Mouse (Mus musculus) bone marrow, adult 2 months (tissue): ENCODE measurements at regions not wholly inside any gene's neighbourhood (a gene's known extent, or its start where the extent isn't known, plus 50 kb on each side); places are given as distances from the start of the nearest gene placed in this dataset.

Experiments
- H3K27ac ChIP-seq: fragments of 200-500 bp; 2 replicates; pipeline ENCODE4 v1.5.1; 2012; ENCODE audit warnings: low read depth, mild to moderate bottlenecking, control low read depth, inconsistent platforms, low read length; ENCODE audit not compliant: control insufficient read depth, poor library complexity, insufficient read depth
- H3K4me1 ChIP-seq: fragments of 200-500 bp; 2 replicates; pipeline ENCODE4 v1.6.1; 2011; ENCODE audit warnings: low read length; ENCODE audit not compliant: control insufficient read depth, insufficient read depth
- H3K4me3 ChIP-seq: fragments of 200-500 bp; replicated peaks from 2 replicates; pipeline ENCODE3; 2011; ENCODE audit warnings: mild to moderate bottlenecking, low read depth, low read length, control low read depth; ENCODE audit not compliant: control insufficient read depth
- CTCF ChIP-seq: fragments of 200-500 bp; IDR thresholded peaks from 2 replicates; pipeline ENCODE4 v1.5.1; 2011; ENCODE audit warnings: low read length, control low read depth; ENCODE audit not compliant: control insufficient read depth, insufficient read depth
- POLR2A ChIP-seq: fragments of 200-500 bp; IDR thresholded peaks from 2 replicates; pipeline ENCODE4 v1.6.1; 2011; ENCODE audit warnings: low read depth, mild to moderate bottlenecking, control low read depth, low read length, borderline replicate concordance; ENCODE audit not compliant: control insufficient read depth
- WGBS: fragments of 180-500 bp; shearing (Covaris S2); methylation state at CpG from one replicate; pipeline ENCODE4 v1.1.7; 2018; 5-methylcytosine and 5-hydroxymethylcytosine counted together

- Histone ChIP-seq H3K4me1 (no peaks in the 10 kb centered on the region), H3K27ac (no peak overlapping the region), H3K4me3 (no peak overlapping the region)
- TF ChIP-seq CTCF: no peak
- no peak for TF ChIP-seq POLR2A
- 84% methylated on average over 3 of the region's 3 CpGs for WGBS
Measured at GRCm38 (mm10) chr16:86894982-86895381, 459.0 kb upstream of the N6amt1 start.

GRCm38 (mm10) chr16:86894333-86894732, 459.7 kb upstream of the N6amt1 start:
- H3K4me3 ChIP-seq: no peak overlapping the region
- 76% methylated on average over 5 of the region's 5 CpGs for WGBS
- no peak overlapping the region for H3K27ac ChIP-seq
- no peaks in the 10 kb centered on the region for H3K4me1 ChIP-seq
- TF ChIP-seq CTCF (no peak), POLR2A (no peak)

DNA sequence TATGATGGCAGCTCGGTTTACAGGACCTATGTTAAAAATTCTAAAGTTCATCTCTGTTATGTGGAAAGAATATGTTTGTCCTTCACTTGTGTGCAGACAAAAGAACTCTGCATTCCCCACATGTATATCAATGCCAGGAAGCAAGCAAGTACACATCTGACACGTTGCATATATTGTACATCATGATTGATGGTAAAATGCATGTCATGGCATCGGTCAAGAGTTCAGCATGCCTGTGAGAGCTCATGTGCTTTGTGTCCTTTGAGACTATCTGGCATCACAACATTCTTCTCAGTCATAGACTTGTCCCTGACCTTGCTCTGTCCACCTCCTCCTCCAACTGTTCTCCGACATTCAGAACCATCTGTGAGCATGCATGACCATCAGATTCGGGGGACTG, 465.6 kb upstream of the N6amt1 start:
- H3K4me3 ChIP-seq: no peak overlapping the region
- no peaks in the 10 kb centered on the region for H3K4me1 ChIP-seq
- H3K27ac ChIP-seq: no peak overlapping the region
- TF ChIP-seq CTCF (no peak), POLR2A (no peak)
- 51% methylated on average over 5 of the region's 5 CpGs for WGBS

GRCm38 (mm10) chr16:86887605-86888004, 466.4 kb upstream of the N6amt1 start:
- no peak overlapping the region for H3K27ac ChIP-seq
- TF ChIP-seq CTCF (no peak), POLR2A (no peak)
- H3K4me1 ChIP-seq: no peaks in the 10 kb centered on the region
- H3K4me3 ChIP-seq: no peak overlapping the region
- WGBS: 76% methylated on average over 4 of the region's 4 CpGs

GRCm38 (mm10) chr16:86883862-86884261, 470.1 kb upstream of the N6amt1 start:
- 36% methylated on average over 7 of the region's 7 CpGs for WGBS
- no peaks in the 10 kb centered on the region for H3K4me1 ChIP-seq
- TF ChIP-seq POLR2A (no peak), CTCF (no peak)
- H3K27ac ChIP-seq: no peak overlapping the region
- no peak overlapping the region for H3K4me3 ChIP-seq

- no peak overlapping the region for H3K4me3 ChIP-seq
- no peak for TF ChIP-seq CTCF
- no peak for TF ChIP-seq POLR2A
- H3K4me1 ChIP-seq: no peaks in the 10 kb centered on the region
- H3K27ac ChIP-seq: no peak overlapping the region
- WGBS: 22% methylated on average over 6 of the region's 6 CpGs
Measured at GRCm38 (mm10) chr16:86882529-86882928, 471.5 kb upstream of the N6amt1 start.

GRCm38 (mm10) chr16:86881583-86881982, 472.4 kb upstream of the N6amt1 start:
- WGBS: 76% methylated on average over 5 of the region's 5 CpGs
- Histone ChIP-seq H3K4me1 (no peaks in the 10 kb centered on the region), H3K27ac (no peak overlapping the region), H3K4me3 (no peak overlapping the region)
- TF ChIP-seq POLR2A (no peak), CTCF (no peak)

DNA sequence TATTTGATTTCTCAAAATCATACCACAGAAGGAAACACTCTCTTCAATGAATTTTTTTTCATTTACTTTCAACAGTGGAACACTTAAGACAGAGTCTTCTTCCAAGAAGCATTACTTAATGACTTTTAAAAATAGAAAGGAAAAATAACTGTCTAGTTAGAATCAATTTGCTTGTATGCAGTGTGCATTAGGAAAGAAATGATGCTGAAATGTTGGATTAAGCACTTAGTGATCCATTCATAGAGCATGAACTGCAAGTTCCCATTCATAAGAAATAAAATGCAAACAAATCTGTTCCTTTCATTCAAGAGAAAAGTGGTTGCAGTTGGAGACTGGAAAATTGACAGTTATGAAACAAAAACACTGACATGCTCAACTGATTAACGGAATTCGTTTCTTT, 493.2 kb upstream of the N6amt1 start:
- Histone ChIP-seq H3K27ac (no peak overlapping the region), H3K4me1 (no peaks in the 10 kb centered on the region), H3K4me3 (no peak overlapping the region)
- no peak for TF ChIP-seq POLR2A
- TF ChIP-seq CTCF: no peak
- 83% methylated on average over 2 of the region's 2 CpGs for WGBS

- H3K4me1 ChIP-seq: no peaks in the 10 kb centered on the region
- 52% methylated on average over 2 of the region's 2 CpGs for WGBS
- no peak overlapping the region for H3K27ac ChIP-seq
- TF ChIP-seq CTCF: no peak
- TF ChIP-seq POLR2A: no peak
- H3K4me3 ChIP-seq: no peak overlapping the region
Measured at GRCm38 (mm10) chr16:86855891-86856290, 498.1 kb upstream of the N6amt1 start.

GRCm38 (mm10) chr16:86855312-86855711, 498.7 kb upstream of the N6amt1 start:
- 53% methylated on average over 4 of the region's 4 CpGs for WGBS
- no peak for TF ChIP-seq POLR2A
- TF ChIP-seq CTCF: no peak
- H3K27ac ChIP-seq: no peak overlapping the region
- H3K4me1 ChIP-seq: no peaks in the 10 kb centered on the region
- no peak overlapping the region for H3K4me3 ChIP-seq
